Mouse (Mus musculus) spleen, postnatal 14 days (tissue): ENCODE data around the gene Gtf2b.

Experiments used
- DNase-seq, 2 experiments: peaks; one replicate each; pipeline ENCODE4 v3.0.0; 2021 to 2022; ENCODE audit warnings: low spot score in 2 of 2

The Gtf2b gene

GRCm38 (mm10) chr3:142764995-142765777 is at the start of gene Gtf2b:
Gene Gtf2b, plus strand, starts transcription at chr3:142765045.
- peak; percentile 84 to 91 for DNase-seq

DNA sequence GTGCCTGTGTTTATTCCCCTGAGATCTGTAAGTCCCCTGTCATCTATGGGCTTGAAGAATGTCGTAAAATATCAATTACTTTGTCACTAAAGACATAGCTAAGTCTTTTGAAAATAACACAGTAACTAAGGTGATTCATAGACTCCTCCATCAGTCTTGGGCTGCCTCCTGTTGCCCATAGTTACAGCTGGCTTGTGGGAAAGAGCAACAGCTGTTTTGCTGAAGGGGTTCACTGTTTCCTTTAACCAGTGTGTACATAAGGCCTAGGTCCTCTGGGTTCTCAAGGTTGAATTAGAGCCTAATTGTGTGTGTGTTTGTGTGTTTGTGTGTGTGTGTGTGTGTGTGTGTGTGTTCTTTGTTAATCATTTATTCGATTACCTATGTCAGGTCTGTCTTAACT is 39.4 kb upstream of the Gtf2b start:
- DNase-seq, result no peak

GRCm38 (mm10) chr3:142725969-142726672 is 38.7 kb upstream of the Gtf2b start:
- no peak for DNase-seq

DNA sequence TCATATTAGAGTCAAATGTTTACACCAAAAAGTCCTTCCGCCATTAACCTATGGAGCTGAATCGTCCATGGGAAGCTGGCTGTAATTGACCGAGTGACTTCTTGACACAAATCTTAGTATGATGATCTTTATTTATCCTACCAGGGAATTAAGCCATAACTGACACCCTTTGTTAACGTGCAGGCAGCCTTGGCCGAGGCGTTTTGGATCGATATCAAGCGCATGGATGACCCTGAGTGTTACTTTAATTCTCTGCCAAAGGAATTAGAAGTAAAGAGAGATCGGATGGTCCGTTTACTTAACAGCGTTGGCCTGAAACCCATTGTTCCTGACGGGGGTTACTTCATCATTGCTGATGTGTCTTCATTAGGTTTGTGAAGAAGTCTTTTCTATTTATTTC is 30.6 kb upstream of the Gtf2b start:
- DNase-seq, result no peak

DNA sequence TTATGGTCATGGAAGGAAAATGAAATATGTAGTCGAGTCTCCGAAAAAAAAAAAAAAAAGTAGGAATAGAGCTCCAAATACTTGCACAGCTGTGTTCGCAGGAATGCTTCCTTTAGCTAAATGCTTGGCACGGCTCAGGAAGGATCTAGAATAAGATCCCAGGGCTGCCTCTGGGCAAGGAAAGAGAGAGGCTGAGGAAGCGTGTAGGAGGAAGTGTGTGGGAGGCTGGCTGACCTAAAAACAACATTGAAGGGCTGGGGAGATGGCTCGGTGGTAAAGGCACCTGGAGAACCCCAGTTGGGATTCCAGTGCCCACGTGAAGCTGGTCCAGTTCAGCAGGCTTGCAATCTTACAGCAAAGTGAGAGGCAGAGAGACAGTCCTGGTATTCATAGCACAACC is 23.9 kb upstream of the Gtf2b start:
- no peak for DNase-seq

GRCm38 (mm10) chr3:142743973-142744898 is 20.6 kb upstream of the Gtf2b start:
- DNase-seq, result peak in 1 of 2 experiments; percentile 11

GRCm38 (mm10) chr3:142745076-142745475 is 19.8 kb upstream of the Gtf2b start:
- DNase-seq, result no peak

- no peak for DNase-seq
These were observed 17.2 kb upstream of the Gtf2b start for GRCm38 (mm10) chr3:142747673-142748072.

- DNase-seq, result no peak
These were observed 15.7 kb upstream of the Gtf2b start for GRCm38 (mm10) chr3:142749131-142749530.

GRCm38 (mm10) chr3:142755132-142755867 is 9.5 kb upstream of the Gtf2b start:
- DNase-seq, result no peak

DNA sequence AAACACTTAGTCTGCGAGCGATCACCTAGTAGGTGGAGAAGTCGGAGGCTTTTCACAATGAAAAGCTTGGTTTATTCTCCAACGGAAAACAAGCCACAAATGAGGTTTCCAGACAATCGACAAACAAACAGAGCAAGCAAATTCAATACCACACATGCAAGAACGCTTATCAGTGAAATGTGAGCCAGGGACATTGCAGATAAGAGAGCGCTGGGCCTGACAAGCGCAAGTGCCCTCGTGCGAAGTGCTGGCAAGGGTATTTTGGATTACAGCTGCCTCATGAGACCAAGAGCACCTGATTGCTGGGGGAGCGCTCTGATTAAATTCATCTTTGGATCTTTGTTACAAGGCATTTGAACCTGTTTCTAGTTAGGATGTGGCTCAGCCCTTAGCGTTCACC is 7.0 kb upstream of the Gtf2b start:
- DNase-seq, result no peak

- DNase-seq, result no peak
These were observed 6.3 kb upstream of the Gtf2b start for GRCm38 (mm10) chr3:142758593-142758992.

- DNase-seq, result no peak
These were observed 4.5 kb upstream of the Gtf2b start for GRCm38 (mm10) chr3:142760356-142760755.

GRCm38 (mm10) chr3:142765778-142766165 is 927 bp downstream of the Gtf2b start:
- DNase-seq, result no peak

DNA sequence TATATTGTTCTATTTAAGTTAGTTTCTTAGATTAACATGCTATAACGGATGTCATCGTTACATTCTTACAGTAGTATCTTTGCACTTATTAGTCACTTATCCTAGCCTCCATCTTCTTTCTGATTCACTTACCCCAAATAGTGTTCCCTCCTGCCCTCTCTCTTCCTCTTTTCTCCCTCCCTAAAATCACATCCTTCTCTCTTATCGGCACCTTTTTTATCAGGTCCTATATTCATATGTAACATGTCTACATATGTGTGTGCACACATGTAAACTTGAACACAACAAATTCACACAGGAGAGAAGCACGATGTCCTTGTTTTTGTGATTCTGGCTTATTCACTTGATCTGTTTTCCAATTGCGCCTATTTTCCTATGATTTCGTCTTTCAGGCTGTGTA is 3.7 kb downstream of the Gtf2b start:
- DNase-seq, result no peak

DNA sequence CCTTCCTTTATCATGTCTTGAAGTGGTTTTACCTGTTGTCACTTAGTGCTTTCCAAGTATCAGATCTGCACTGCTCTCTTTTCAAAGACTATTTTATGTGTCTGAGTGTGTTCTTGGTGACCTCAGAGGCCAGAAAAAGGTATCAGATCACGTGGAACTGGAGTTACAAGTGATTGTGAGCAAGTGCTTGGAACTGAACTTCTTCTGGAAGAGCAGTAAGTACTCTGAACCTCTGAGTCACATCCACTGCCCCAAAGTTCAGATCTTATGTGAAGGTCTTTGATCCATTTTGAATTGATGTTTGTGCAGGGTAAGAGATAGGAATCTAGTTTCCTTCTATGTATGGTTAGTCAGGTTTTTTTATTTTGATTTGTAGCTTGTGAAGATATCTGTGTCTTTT is 5.7 kb downstream of the Gtf2b start:
- DNase-seq, result no peak

DNA sequence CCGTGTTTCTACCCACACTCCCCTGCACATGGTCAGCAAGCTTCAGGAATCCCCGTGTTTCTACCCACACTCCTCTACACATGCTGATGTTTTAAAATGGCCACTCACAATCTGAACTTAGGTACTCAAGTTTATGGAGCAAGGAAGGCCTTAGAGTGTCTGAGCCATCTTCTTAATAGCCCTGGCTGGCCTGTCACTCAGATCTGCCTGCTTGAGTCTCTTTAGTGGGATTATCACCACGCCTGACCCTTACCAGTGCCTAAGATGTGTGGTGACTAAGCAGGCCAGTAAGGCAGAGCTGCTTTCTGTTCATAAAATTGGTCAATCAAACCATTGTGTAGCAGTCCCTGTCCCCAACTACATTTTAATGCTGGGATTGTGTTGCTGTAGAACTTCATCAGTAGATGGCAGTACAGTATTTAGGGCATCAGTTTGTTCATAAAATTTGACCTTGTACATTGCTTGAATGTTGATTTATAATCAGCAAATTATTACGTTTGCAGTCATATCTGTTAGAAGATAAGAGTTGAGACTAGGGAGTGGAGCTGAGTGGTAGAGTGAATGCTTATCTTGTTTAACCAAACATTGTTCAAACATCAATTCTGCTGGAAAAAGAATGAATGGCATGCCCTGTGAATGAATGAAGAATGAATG is 8.8 kb downstream of the Gtf2b start:
- no peak for DNase-seq

GRCm38 (mm10) chr3:142777227-142777626 is 12.4 kb downstream of the Gtf2b start:
- no peak for DNase-seq

GRCm38 (mm10) chr3:142786423-142787072 is 21.7 kb downstream of the Gtf2b start:
- no peak for DNase-seq

- no peak for DNase-seq
These were observed 30.7 kb downstream of the Gtf2b start for GRCm38 (mm10) chr3:142795587-142795986.
